Mouse (Mus musculus) spleen, adult 18-20 months (tissue): ENCODE measurements around the gene Nkpd1.
"Not testable (repeated sequence)": the region's sequence is repeated elsewhere in the genome, so short reads cannot be mapped to it uniquely, and the experiment has no call there.

Source experiments
- DNase-seq, 2 experiments: peaks; one replicate each; pipeline ENCODE4 v3.0.0; 2022; ENCODE audit warnings: mixed read lengths in 2 of 2

The Nkpd1 gene

GRCm38 (mm10) chr7:19506969-19507611 lies 10.5 kb upstream of the Nkpd1 start:
- peak; percentile 38 to 50 for DNase-seq

- DNase-seq: no peak
Measured at GRCm38 (mm10) chr7:19507612-19507981, 10.0 kb upstream of the Nkpd1 start.

GRCm38 (mm10) chr7:19508150-19508923 lies 9.3 kb upstream of the Nkpd1 start, which contains the start of the genes Bloc1s3 and Trappc6a:
Gene Bloc1s3 (minus strand): TSS chr7:19508367.
Gene Trappc6a (plus strand): TSS chr7:19508395.
- DNase-seq: peak; percentile 82 to 89

- DNase-seq: no peak
Measured at GRCm38 (mm10) chr7:19508924-19509568, 8.6 kb upstream of the Nkpd1 start.

GRCm38 (mm10) chr7:19509786-19510185 lies 7.9 kb upstream of the Nkpd1 start:
- no peak for DNase-seq

- not testable (repeated sequence) for DNase-seq
Measured at GRCm38 (mm10) chr7:19511934-19512333, 5.7 kb upstream of the Nkpd1 start.

GRCm38 (mm10) chr7:19512353-19512752 lies 5.3 kb upstream of the Nkpd1 start:
- DNase-seq: no peak

- DNase-seq: no peak
Measured at GRCm38 (mm10) chr7:19520032-19520431, 2.4 kb downstream of the Nkpd1 start.

- DNase-seq: no peak
Measured at GRCm38 (mm10) chr7:19523017-19523756, 5.5 kb downstream of the Nkpd1 start.

GRCm38 (mm10) chr7:19523757-19524419 lies 6.2 kb downstream of the Nkpd1 start:
- peak in 1 of 2 experiments; percentile 52 for DNase-seq

GRCm38 (mm10) chr7:19524420-19525104 lies 6.9 kb downstream of the Nkpd1 start:
- DNase-seq: no peak

GRCm38 (mm10) chr7:19525105-19525481 lies 7.5 kb downstream of the Nkpd1 start:
- DNase-seq: no peak

GRCm38 (mm10) chr7:19531077-19531476 lies 13.4 kb downstream of the Nkpd1 start:
- DNase-seq: no peak

- no peak for DNase-seq
Measured at GRCm38 (mm10) chr7:19532240-19532639, 14.6 kb downstream of the Nkpd1 start.

GRCm38 (mm10) chr7:19534676-19535075 lies 17.0 kb downstream of the Nkpd1 start:
- DNase-seq: no peak

GRCm38 (mm10) chr7:19540771-19541566 lies 23.3 kb downstream of the Nkpd1 start:
- no peak for DNase-seq

GRCm38 (mm10) chr7:19541681-19542154 lies 24.1 kb downstream of the Nkpd1 start:
- DNase-seq: no peak

GRCm38 (mm10) chr7:19542155-19542691 lies 24.6 kb downstream of the Nkpd1 start:
- DNase-seq: no peak

GRCm38 (mm10) chr7:19543584-19543983 lies 25.9 kb downstream of the Nkpd1 start:
- DNase-seq: peak in 1 of 2 experiments; percentile 35

GRCm38 (mm10) chr7:19546007-19546406 lies 28.4 kb downstream of the Nkpd1 start:
- DNase-seq: no peak
